Mouse (Mus musculus): Measurements from ENCODE around the gene Smg7. TPM values are rescaled to one million over a fixed set of nuclear protein-coding genes. Genes with fewer than 3 reads are reported as not detected.

Smg7 gene
- polyA plus RNA-seq, 1 experiment from 2014 or later, result 49.4 TPM

DNA sequence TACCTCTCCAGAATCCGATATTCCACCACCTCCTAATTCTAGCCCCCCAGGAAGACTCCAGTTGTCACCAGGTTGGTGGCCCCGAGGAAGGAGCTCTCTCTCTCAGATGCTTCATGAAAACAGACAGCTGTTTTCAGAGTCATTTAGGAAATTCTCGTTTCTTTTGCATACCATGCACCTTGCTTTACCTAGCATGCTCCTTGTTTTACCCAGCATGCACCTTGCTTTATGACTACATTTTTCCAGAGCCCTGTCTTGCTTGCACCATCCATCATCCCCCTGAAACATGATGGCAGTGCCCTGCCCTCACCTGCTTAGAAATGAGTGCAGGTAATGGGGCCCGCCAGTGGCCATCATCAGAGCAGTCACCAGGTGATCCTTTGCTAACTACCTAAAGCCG, 70.8 kb downstream of the Smg7 start:
- Histone ChIP-seq H3K36me3 (ENCODE audit: control insufficient read depth, insufficient read depth, low read length) (no peaks in the 10 kb centered on the region), H3K4me3 (ENCODE audit: low read depth, low read length) (no peak overlapping the region), H3K27ac (ENCODE audit: low read depth, low read length) (no peak overlapping the region), H3K9ac (ENCODE audit: low read depth, low read length) (no peak overlapping the region), H3K4me2 (replicated peaks; ENCODE audit: low read depth, low read length) (no peak overlapping the region), H3K27me3 (ENCODE audit: control insufficient read depth, insufficient read depth, low read length) (no peaks in the 10 kb centered on the region), H3K9me3 (ENCODE audit: control insufficient read depth, low read length) (no peaks in the 10 kb centered on the region), H3K4me1 (replicated peaks; ENCODE audit: control insufficient read depth, insufficient read depth, low read length) (no peaks in the 10 kb centered on the region)
- ATAC-seq (ENCODE audit: low FRiP score) (no peak), DNase-seq (ENCODE audit: low spot score) (no peak)
- WGBS, result 83% methylated on average over 5 of the region's 5 CpGs

DNA sequence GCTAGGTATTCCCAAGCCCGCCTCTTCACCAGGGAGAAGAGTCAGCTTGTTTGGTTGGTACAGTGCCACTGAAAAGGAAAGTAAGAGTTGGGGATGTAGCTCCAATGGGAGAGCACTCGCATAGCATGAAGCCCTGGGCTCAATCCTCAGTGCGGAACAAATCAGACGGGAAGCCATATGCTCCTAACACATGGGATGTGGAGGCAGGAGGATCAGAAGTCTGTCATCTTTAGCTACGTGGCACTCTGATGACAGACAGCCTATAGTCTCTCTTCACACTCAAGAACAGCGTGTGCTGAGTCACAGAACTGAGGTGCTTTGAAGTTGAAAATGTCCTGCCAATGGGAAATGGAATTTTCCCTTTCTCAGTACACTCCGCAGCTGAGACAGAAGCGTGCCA, 71.4 kb downstream of the Smg7 start:
- WGBS, result 89% methylated on average over 8 of the region's 8 CpGs
- no peaks in the 10 kb centered on the region for H3K9me3 ChIP-seq (ENCODE audit: control insufficient read depth, low read length)
- H3K4me3 ChIP-seq (ENCODE audit: low read depth, low read length), result no peak overlapping the region
- no peaks in the 10 kb centered on the region for H3K27me3 ChIP-seq (ENCODE audit: control insufficient read depth, insufficient read depth, low read length)
- H3K4me1 ChIP-seq (replicated peaks; ENCODE audit: control insufficient read depth, insufficient read depth, low read length), result no peaks in the 10 kb centered on the region
- ATAC-seq (ENCODE audit: low FRiP score) (no peak), DNase-seq (ENCODE audit: low spot score) (no peak)
- H3K27ac ChIP-seq (ENCODE audit: low read depth, low read length), result no peak overlapping the region
- H3K36me3 ChIP-seq (ENCODE audit: control insufficient read depth, insufficient read depth, low read length), result no peaks in the 10 kb centered on the region
- H3K4me2 ChIP-seq (replicated peaks; ENCODE audit: low read depth, low read length), result no peak overlapping the region
- H3K9ac ChIP-seq (ENCODE audit: low read depth, low read length), result no peak overlapping the region

DNA sequence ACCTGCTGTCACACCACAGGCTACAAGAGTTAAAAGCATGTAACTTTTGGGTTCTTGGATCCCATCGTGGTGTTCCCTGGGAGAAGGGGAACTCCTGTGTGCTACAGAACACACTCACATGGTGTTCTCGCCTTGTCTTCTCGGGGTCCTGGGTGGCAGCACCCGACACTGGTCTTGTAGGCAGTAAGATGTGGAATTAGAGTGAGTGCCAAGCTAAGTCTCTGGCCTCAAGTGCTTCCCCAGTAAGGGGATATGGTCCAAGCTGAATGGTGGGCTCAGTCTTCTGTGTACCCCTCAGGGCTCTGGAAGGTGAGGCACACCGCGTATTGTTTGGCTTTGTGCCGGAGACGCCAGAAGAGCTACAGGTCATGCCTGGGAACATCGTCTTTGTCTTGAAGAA, 72.4 kb downstream of the Smg7 start:
- DNase-seq (ENCODE audit: low spot score) (no peak), ATAC-seq (ENCODE audit: low FRiP score) (no peak)
- Histone ChIP-seq H3K9ac (ENCODE audit: low read depth, low read length) (no peak overlapping the region), H3K9me3 (ENCODE audit: control insufficient read depth, low read length) (no peaks in the 10 kb centered on the region), H3K27ac (ENCODE audit: low read depth, low read length) (no peak overlapping the region), H3K4me2 (replicated peaks; ENCODE audit: low read depth, low read length) (no peak overlapping the region), H3K27me3 (ENCODE audit: control insufficient read depth, insufficient read depth, low read length) (no peaks in the 10 kb centered on the region), H3K4me3 (ENCODE audit: low read depth, low read length) (no peak overlapping the region), H3K4me1 (replicated peaks; ENCODE audit: control insufficient read depth, insufficient read depth, low read length) (no peaks in the 10 kb centered on the region), H3K36me3 (ENCODE audit: control insufficient read depth, insufficient read depth, low read length) (no peaks in the 10 kb centered on the region)
- 94% methylated on average over 9 of the region's 9 CpGs for WGBS

DNA sequence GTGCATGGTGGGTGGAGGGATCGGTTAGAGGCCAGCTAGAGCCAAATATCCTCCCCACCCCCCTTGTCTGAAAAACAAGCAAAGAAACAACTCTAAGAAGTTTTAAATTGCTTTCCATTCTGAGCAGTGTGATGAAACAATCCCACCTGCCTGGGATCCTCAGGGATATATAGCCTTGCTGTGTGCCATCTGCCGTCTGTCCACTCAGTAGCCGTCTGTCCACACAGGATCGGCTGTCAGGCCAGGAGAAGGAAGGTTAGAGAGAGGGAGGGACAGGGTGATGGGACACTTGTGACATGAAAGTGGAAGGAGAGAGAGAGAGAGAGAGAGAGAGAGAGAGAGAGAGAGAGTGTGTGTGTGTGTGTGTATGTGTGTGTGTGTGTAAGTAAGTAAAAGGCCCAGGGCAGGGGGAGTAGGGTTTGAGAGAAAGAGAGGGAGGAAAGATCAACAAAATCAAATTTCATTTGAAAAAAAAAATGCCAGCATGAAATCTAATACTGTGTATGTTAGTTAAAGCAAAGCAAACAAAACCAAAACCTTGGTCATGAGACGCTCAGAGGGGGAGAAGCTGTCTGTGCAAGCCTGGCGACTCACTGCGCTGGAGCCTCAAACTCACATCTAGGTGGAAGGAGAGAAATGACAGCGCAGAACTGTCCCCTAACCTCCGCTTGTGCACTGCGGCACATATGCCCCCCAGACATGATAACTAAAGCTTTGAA, 73.7 kb downstream of the Smg7 start:
- H3K4me3 ChIP-seq (ENCODE audit: low read depth, low read length), result no peak overlapping the region
- H3K4me2 ChIP-seq (replicated peaks; ENCODE audit: low read depth, low read length), result no peak overlapping the region
- H3K4me1 ChIP-seq (replicated peaks; ENCODE audit: control insufficient read depth, insufficient read depth, low read length), result no peaks in the 10 kb centered on the region
- no peaks in the 10 kb centered on the region for H3K36me3 ChIP-seq (ENCODE audit: control insufficient read depth, insufficient read depth, low read length)
- no peak overlapping the region for H3K27ac ChIP-seq (ENCODE audit: low read depth, low read length)
- no peak for ATAC-seq (ENCODE audit: low FRiP score)
- DNase-seq (ENCODE audit: low spot score), result no peak
- no peaks in the 10 kb centered on the region for H3K27me3 ChIP-seq (ENCODE audit: control insufficient read depth, insufficient read depth, low read length)
- WGBS, result 76% methylated on average over 10 of the region's 10 CpGs
- no peaks in the 10 kb centered on the region for H3K9me3 ChIP-seq (ENCODE audit: control insufficient read depth, low read length)
- H3K9ac ChIP-seq (ENCODE audit: low read depth, low read length), result no peak overlapping the region

DNA sequence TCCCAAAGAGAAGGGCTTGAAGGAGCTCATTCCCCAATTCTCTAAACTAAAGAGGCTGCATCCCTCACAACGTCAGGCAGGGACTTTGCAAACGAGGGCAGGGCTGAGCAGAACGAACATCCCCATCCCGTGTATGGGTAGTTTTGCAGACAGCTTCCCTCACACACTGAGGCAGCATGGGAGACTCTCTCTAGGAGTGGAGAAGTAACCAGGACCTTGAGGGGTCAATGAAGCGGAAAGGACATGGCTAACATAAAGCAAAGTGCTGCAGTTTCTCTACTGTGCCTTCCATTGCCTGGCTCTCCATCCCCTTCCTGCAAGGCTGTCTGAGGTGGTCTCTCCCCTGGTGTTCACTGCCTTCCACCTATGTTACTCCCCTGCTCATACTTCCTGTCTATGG, 74.3 kb downstream of the Smg7 start:
- no peak overlapping the region for H3K4me3 ChIP-seq (ENCODE audit: low read depth, low read length)
- no peak overlapping the region for H3K27ac ChIP-seq (ENCODE audit: low read depth, low read length)
- no peak overlapping the region for H3K9ac ChIP-seq (ENCODE audit: low read depth, low read length)
- H3K27me3 ChIP-seq (ENCODE audit: control insufficient read depth, insufficient read depth, low read length), result no peaks in the 10 kb centered on the region
- ATAC-seq (ENCODE audit: low FRiP score) (no peak), DNase-seq (ENCODE audit: low spot score) (no peak)
- H3K4me1 ChIP-seq (replicated peaks; ENCODE audit: control insufficient read depth, insufficient read depth, low read length), result no peaks in the 10 kb centered on the region
- no peaks in the 10 kb centered on the region for H3K9me3 ChIP-seq (ENCODE audit: control insufficient read depth, low read length)
- H3K36me3 ChIP-seq (ENCODE audit: control insufficient read depth, insufficient read depth, low read length), result no peaks in the 10 kb centered on the region
- WGBS, result 80% methylated on average over 5 of the region's 5 CpGs
- no peak overlapping the region for H3K4me2 ChIP-seq (replicated peaks; ENCODE audit: low read depth, low read length)

DNA sequence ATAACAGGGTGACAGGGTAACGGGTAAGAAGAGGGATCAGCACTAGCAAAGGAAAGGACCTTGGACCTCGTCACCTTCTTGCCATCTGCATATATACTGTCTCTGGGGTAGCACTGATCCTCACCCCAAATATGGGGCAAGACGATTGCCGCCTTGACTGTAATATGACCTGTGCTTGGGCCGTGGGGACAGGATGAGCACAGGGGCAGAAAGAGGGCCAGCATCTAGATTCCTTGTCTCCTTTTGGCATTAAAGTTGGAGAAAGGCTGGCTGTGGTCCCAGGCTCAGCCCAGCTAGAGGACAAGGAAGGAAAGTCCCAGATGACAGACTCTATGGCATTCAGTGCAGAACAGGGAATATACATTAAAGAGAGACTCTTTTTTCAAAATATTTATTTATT, 76.0 kb downstream of the Smg7 start:
- no peaks in the 10 kb centered on the region for H3K27me3 ChIP-seq (ENCODE audit: control insufficient read depth, insufficient read depth, low read length)
- WGBS, result 88% methylated on average over 5 of the region's 5 CpGs
- H3K4me2 ChIP-seq (replicated peaks; ENCODE audit: low read depth, low read length), result no peak overlapping the region
- H3K36me3 ChIP-seq (ENCODE audit: control insufficient read depth, insufficient read depth, low read length), result no peaks in the 10 kb centered on the region
- H3K27ac ChIP-seq (ENCODE audit: low read depth, low read length), result no peak overlapping the region
- no peak overlapping the region for H3K9ac ChIP-seq (ENCODE audit: low read depth, low read length)
- no peaks in the 10 kb centered on the region for H3K4me1 ChIP-seq (replicated peaks; ENCODE audit: control insufficient read depth, insufficient read depth, low read length)
- ATAC-seq (ENCODE audit: low FRiP score), result no peak
- DNase-seq (ENCODE audit: low spot score), result no peak
- H3K4me3 ChIP-seq (ENCODE audit: low read depth, low read length), result no peak overlapping the region
- H3K9me3 ChIP-seq (ENCODE audit: control insufficient read depth, low read length), result no peaks in the 10 kb centered on the region

DNA sequence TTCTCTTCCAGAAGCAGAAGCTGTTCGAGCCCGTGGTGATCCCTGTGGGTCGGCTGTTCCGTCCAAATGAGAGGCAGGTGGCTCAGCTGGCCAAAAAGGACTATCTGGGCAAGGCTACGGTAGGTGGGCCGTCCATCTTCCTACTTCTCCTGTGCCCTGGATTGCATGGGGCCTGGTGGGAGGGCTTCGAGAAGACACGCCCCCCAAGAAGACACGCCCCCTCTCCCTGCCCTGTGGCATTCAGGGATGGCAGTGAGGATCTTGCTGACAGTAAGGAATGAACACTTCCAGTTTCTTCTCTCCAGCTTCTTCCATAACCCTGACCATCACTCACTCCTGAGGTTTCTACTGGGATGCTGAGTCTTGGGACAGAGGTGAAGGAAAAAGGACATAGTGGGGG, 78.2 kb downstream of the Smg7 start:
- H3K9ac ChIP-seq (ENCODE audit: low read depth, low read length), result no peak overlapping the region
- no peaks in the 10 kb centered on the region for H3K9me3 ChIP-seq (ENCODE audit: control insufficient read depth, low read length)
- WGBS, result 72% methylated on average over 9 of the region's 9 CpGs
- no peak overlapping the region for H3K4me3 ChIP-seq (ENCODE audit: low read depth, low read length)
- H3K4me2 ChIP-seq (replicated peaks; ENCODE audit: low read depth, low read length), result no peak overlapping the region
- H3K27me3 ChIP-seq (ENCODE audit: control insufficient read depth, insufficient read depth, low read length), result no peaks in the 10 kb centered on the region
- no peak for DNase-seq (ENCODE audit: low spot score)
- H3K36me3 ChIP-seq (ENCODE audit: control insufficient read depth, insufficient read depth, low read length), result no peaks in the 10 kb centered on the region
- no peak for ATAC-seq (ENCODE audit: low FRiP score)
- H3K27ac ChIP-seq (ENCODE audit: low read depth, low read length), result no peak overlapping the region
- no peaks in the 10 kb centered on the region for H3K4me1 ChIP-seq (replicated peaks; ENCODE audit: control insufficient read depth, insufficient read depth, low read length)

DNA sequence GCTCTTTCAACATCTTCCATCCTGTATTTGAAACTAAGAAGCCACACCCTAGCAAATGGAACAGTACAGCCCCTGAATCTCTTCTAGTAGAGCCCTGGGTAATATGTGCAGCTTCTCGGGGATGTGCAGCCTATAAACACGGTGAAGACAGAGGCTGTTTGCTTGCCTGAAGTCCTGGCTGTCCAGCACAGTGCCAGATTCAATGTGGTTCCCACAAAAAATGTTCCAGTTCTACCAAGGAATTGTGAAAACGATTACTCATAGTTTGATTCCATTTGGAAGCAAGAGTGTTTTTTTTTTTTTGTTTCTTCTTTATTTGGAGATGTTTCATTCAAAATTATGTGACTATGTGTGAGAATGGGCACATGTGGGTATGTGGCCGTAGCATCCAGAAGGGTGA, 80.7 kb downstream of the Smg7 start:
- H3K4me3 ChIP-seq (ENCODE audit: low read depth, low read length), result no peak overlapping the region
- no peak overlapping the region for H3K4me2 ChIP-seq (replicated peaks; ENCODE audit: low read depth, low read length)
- no peaks in the 10 kb centered on the region for H3K27me3 ChIP-seq (ENCODE audit: control insufficient read depth, insufficient read depth, low read length)
- H3K36me3 ChIP-seq (ENCODE audit: control insufficient read depth, insufficient read depth, low read length), result no peaks in the 10 kb centered on the region
- H3K4me1 ChIP-seq (replicated peaks; ENCODE audit: control insufficient read depth, insufficient read depth, low read length), result peaks cover 10% of the 10 kb centered on the region; the same call in 1 of the 2 replicates
- H3K9me3 ChIP-seq (ENCODE audit: control insufficient read depth, low read length), result no peaks in the 10 kb centered on the region
- DNase-seq (ENCODE audit: low spot score) (no peak), ATAC-seq (ENCODE audit: low FRiP score) (no peak)
- 89% methylated on average over 4 of the region's 4 CpGs for WGBS
- no peak overlapping the region for H3K27ac ChIP-seq (ENCODE audit: low read depth, low read length)
- no peak overlapping the region for H3K9ac ChIP-seq (ENCODE audit: low read depth, low read length)

DNA sequence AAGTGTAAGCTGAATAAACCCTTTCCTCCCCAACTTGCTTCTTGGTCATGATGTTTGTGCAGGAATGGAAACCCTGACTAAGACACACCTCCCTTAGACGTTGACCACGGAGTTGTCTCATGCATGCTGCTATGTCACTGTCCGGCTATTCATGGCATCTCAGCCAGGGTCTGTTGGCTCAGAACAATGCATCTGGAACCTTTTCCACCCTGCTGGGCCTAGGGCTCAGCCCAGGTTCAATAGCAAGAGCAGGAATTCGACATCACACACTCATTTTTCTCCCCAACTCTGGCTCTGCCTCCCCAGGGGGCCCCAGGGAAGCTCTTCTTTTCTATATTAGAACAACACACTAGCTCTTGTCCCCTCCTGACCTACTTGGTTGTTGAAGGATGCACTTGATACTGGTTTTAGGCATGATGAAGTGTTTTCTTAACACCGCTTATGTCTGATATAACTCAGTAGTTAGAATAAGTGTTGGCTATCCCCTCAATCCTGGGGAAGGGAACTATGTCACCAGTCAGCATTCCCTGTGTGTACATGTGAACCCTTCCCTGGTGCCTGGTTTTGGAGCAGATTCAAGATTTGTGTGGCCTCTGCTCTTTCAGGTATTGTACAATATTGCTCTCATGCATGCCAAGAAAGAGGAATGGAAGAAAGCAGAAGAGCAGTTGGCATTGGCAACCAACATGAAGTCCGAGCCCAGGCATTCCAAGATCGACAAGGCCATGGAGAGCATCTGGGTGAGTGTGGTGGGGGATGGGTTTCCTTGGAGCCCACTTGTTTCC, 81.3 kb downstream of the Smg7 start:
- H3K4me1 ChIP-seq (replicated peaks; ENCODE audit: control insufficient read depth, insufficient read depth, low read length), result peaks cover 15% of the 10 kb centered on the region
- no peak for ATAC-seq (ENCODE audit: low FRiP score)
- no peak overlapping the region for H3K4me2 ChIP-seq (replicated peaks; ENCODE audit: low read depth, low read length)
- H3K27me3 ChIP-seq (ENCODE audit: control insufficient read depth, insufficient read depth, low read length), result no peaks in the 10 kb centered on the region
- H3K36me3 ChIP-seq (ENCODE audit: control insufficient read depth, insufficient read depth, low read length), result no peaks in the 10 kb centered on the region
- H3K9me3 ChIP-seq (ENCODE audit: control insufficient read depth, low read length), result no peaks in the 10 kb centered on the region
- no peak overlapping the region for H3K4me3 ChIP-seq (ENCODE audit: low read depth, low read length)
- 69% methylated on average over 7 of the region's 7 CpGs for WGBS
- no peak overlapping the region for H3K9ac ChIP-seq (ENCODE audit: low read depth, low read length)
- no peak for DNase-seq (ENCODE audit: low spot score)
- no peak overlapping the region for H3K27ac ChIP-seq (ENCODE audit: low read depth, low read length)

All from hindbrain, embryonic 11.5 days (tissue).